Mouse (Mus musculus) right cerebral cortex, postnatal 25 days (tissue): ENCODE measurements at regions not wholly inside any gene's neighbourhood (a gene's known extent, or its start where the extent isn't known, plus 50 kb on each side); places are given as distances from the start of the nearest gene placed in this dataset.
A peak's percentile ranks its signal among the peaks of the same experiment; 100 is the strongest.

Experiments
- DNase-seq: peaks from one replicate; pipeline ENCODE4 v3.0.0; 2022

GRCm38 (mm10) chr10:109480551-109480950 is 469.8 kb upstream of the Syt1 start:
- no peak for DNase-seq

GRCm38 (mm10) chr10:109479941-109480340 is 469.2 kb upstream of the Syt1 start:
- DNase-seq: no peak

GRCm38 (mm10) chr10:109466516-109466915 is 455.7 kb upstream of the Syt1 start:
- no peak for DNase-seq

- no peak for DNase-seq
These were observed 420.3 kb upstream of the Syt1 start for GRCm38 (mm10) chr10:109431112-109431511.

- no peak for DNase-seq
These were observed 417.1 kb upstream of the Syt1 start for GRCm38 (mm10) chr10:109427878-109428277.

- DNase-seq: no peak
These were observed 396.2 kb upstream of the Syt1 start for GRCm38 (mm10) chr10:109407011-109407410.

GRCm38 (mm10) chr10:109405116-109405685 is 394.4 kb upstream of the Syt1 start:
- DNase-seq: no peak

GRCm38 (mm10) chr10:109383758-109384157 is 373.0 kb upstream of the Syt1 start:
- no peak for DNase-seq

GRCm38 (mm10) chr10:109378846-109379245 is 368.1 kb upstream of the Syt1 start:
- no peak for DNase-seq

- DNase-seq: no peak
These were observed 349.4 kb upstream of the Syt1 start for GRCm38 (mm10) chr10:109360161-109360560.

GRCm38 (mm10) chr10:109358812-109359211 is 348.0 kb upstream of the Syt1 start:
- peak; percentile 5 for DNase-seq

GRCm38 (mm10) chr10:109332846-109333386 is 322.1 kb upstream of the Syt1 start:
- DNase-seq: peak; percentile 48

GRCm38 (mm10) chr10:109309286-109309685 is 298.5 kb upstream of the Syt1 start:
- no peak for DNase-seq

GRCm38 (mm10) chr10:109300199-109300598 is 289.4 kb upstream of the Syt1 start:
- DNase-seq: no peak

GRCm38 (mm10) chr10:109299785-109300184 is 289.0 kb upstream of the Syt1 start:
- DNase-seq: no peak

- peak; percentile 11 for DNase-seq
These were observed 272.6 kb upstream of the Syt1 start for GRCm38 (mm10) chr10:109283348-109283747.

GRCm38 (mm10) chr10:109249781-109250180 is 239.0 kb upstream of the Syt1 start:
- no peak for DNase-seq

- DNase-seq: no peak
These were observed 235.5 kb upstream of the Syt1 start for GRCm38 (mm10) chr10:109246328-109246727.

GRCm38 (mm10) chr10:109237026-109237425 is 226.2 kb upstream of the Syt1 start:
- no peak for DNase-seq

- DNase-seq: no peak
These were observed 216.2 kb upstream of the Syt1 start for GRCm38 (mm10) chr10:109226989-109227388.

- DNase-seq: no peak
These were observed 178.2 kb upstream of the Syt1 start for GRCm38 (mm10) chr10:109188761-109189503.

GRCm38 (mm10) chr10:109188252-109188651 is 177.5 kb upstream of the Syt1 start:
- no peak for DNase-seq

GRCm38 (mm10) chr10:109185243-109185642 is 174.5 kb upstream of the Syt1 start:
- DNase-seq: no peak

GRCm38 (mm10) chr10:109180527-109180926 is 169.7 kb upstream of the Syt1 start:
- no peak for DNase-seq
